Mouse (Mus musculus): Measurements from ENCODE around the gene Hectd2. TPM values are rescaled to one million over a fixed set of nuclear protein-coding genes. Genes with fewer than 3 reads are reported as not detected.

The Hectd2 gene
- polyA plus RNA-seq, 1 experiment from 2014 or later: 6.8 TPM

DNA sequence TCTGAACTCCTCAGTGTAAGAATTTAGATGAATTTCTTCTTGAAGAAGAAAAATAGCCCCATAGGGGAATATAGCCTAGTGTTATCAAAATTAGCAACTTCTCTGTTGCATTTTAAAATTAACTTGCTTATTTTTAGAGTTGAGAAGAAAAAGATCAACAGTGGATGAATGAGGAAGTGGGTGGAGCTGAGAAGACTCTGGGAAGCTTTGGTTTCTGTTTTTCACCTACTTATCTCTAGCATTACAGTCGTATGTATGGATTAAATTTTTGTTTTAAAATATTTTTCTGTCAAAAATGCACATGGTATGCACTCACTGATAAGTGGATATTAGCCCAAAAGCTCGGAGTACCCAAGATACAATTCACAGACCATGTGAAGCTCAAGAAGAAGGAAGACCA lies 6.7 kb downstream of the Hectd2 start:
- Histone ChIP-seq H3K27me3 (ENCODE audit: control insufficient read depth, insufficient read depth, low read length) (no peaks in the 10 kb centered on the region), H3K4me1 (ENCODE audit: control insufficient read depth in 2 of 2, insufficient read depth in 2 of 2, low read length in 2 of 2) (peaks cover 0 to 13% of the 10 kb centered on the region in 2 experiments; a peak in 3 of 4 replicates), H3K9ac (ENCODE audit: low read length) (no peak overlapping the region), H3K9me3 (ENCODE audit: control insufficient read depth, low read length) (no peaks in the 10 kb centered on the region), H3K27ac (replicated peaks in 1 of 2; ENCODE audit: control insufficient read depth in 1 of 2, insufficient read depth in 1 of 2, low read depth in 2 of 2, low read length in 2 of 2) (no peak overlapping the region), H3K36me3 (ENCODE audit: control insufficient read depth, insufficient read depth, low read length) (no peaks in the 10 kb centered on the region), H3K4me3 (ENCODE audit: control insufficient read depth in 1 of 2, insufficient read depth in 1 of 2, low read depth in 1 of 2, low read length in 2 of 2) (no peak overlapping the region), H3K4me2 (ENCODE audit: low read length) (no peak overlapping the region)
- ATAC-seq (ENCODE audit: insufficient number of reproducible peaks, insufficient read depth, low FRiP score, low read depth): no peak
- 38% methylated on average over 2 of the region's 2 CpGs for WGBS

DNA sequence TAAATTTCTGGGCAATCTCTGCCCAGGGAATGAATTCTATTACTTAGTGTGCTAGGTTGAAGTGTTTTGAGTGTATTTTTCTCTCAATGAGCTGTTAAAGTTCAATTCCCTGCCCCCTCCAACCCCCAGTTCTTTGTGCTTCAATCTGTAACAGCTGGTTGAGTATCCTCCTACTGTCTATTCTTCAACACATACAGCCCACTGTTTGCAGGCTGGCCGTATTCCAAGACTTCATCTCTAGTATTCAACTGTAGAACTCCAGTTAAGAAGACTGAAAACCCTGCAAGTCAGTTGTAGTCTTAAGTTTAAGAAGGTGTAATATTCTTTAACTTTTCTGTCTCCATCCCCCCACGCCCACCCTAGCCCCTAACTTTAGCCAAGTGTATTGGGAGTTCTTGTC lies 10.0 kb downstream of the Hectd2 start:
- ATAC-seq (ENCODE audit: insufficient number of reproducible peaks, insufficient read depth, low FRiP score, low read depth): no peak
- Histone ChIP-seq H3K9me3 (ENCODE audit: control insufficient read depth, low read length) (no peaks in the 10 kb centered on the region), H3K4me1 (ENCODE audit: control insufficient read depth in 2 of 2, insufficient read depth in 2 of 2, low read length in 2 of 2) (peaks cover 0 to 11% of the 10 kb centered on the region in 2 experiments; a peak in 3 of 4 replicates), H3K9ac (ENCODE audit: low read length) (no peak overlapping the region), H3K36me3 (ENCODE audit: control insufficient read depth, insufficient read depth, low read length) (no peaks in the 10 kb centered on the region), H3K27me3 (ENCODE audit: control insufficient read depth, insufficient read depth, low read length) (no peaks in the 10 kb centered on the region), H3K4me3 (ENCODE audit: control insufficient read depth in 1 of 2, insufficient read depth in 1 of 2, low read depth in 1 of 2, low read length in 2 of 2) (no peak overlapping the region), H3K27ac (replicated peaks in 1 of 2; ENCODE audit: control insufficient read depth in 1 of 2, insufficient read depth in 1 of 2, low read depth in 2 of 2, low read length in 2 of 2) (no peak overlapping the region), H3K4me2 (ENCODE audit: low read length) (no peak overlapping the region)
- WGBS: 70% methylated on average over 2 of the region's 2 CpGs

DNA sequence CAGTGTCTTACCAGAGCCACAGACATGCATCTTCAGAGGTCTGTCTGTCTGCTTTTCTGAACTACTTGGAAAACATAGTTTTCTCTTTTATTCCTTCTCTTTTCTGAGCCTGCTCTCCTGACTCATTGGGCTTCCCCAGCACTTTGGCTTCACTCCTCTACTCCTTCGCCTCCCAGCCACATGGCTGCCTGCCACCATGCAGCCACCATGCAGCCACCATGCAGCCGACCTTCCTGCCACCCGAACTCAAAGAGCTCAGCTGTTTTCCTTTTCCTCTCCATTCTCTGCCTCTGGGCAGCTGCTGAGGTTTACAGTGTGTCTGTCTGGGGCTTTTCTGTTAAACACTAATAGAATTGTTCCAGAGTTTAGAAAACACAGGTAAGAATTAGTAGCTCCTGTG lies 19.5 kb downstream of the Hectd2 start:
- no peak overlapping the region for H3K4me3 ChIP-seq (ENCODE audit: control insufficient read depth in 1 of 2, insufficient read depth in 1 of 2, low read depth in 1 of 2, low read length in 2 of 2)
- 59% methylated on average over 3 of the region's 3 CpGs for WGBS
- ATAC-seq (ENCODE audit: insufficient number of reproducible peaks, insufficient read depth, low FRiP score, low read depth): no peak
- H3K27ac ChIP-seq (replicated peaks in 1 of 2; ENCODE audit: control insufficient read depth in 1 of 2, insufficient read depth in 1 of 2, low read depth in 2 of 2, low read length in 2 of 2): no peak overlapping the region
- no peak overlapping the region for H3K4me2 ChIP-seq (ENCODE audit: low read length)
- H3K4me1 ChIP-seq (ENCODE audit: control insufficient read depth in 2 of 2, insufficient read depth in 2 of 2, low read length in 2 of 2): peaks cover 0 to 10% of the 10 kb centered on the region in 2 experiments; a peak in 1 of 4 replicates
- H3K9ac ChIP-seq (ENCODE audit: low read length): no peak overlapping the region
- H3K9me3 ChIP-seq (ENCODE audit: control insufficient read depth, low read length): no peaks in the 10 kb centered on the region
- H3K27me3 ChIP-seq (ENCODE audit: control insufficient read depth, insufficient read depth, low read length): no peaks in the 10 kb centered on the region
- H3K36me3 ChIP-seq (ENCODE audit: control insufficient read depth, insufficient read depth, low read length): no peaks in the 10 kb centered on the region

DNA sequence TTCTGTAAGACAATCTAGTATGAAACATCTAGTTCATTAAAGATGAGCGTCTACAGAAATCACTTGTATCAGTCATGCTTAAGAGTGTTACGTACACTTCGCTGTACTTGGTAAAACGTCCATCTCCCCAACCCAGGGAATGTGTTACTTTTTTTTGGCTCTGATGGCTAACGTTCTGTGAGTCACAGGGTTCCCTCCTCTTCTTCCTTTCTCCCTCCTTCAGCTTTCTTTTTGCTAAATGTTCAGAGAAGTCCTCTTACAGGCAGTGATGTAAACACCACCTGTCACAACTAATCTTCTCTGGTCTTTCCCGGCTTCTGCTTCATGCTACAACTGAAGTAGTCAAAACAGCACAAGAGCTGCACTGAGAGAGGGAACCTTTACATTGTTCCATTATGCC lies 20.7 kb downstream of the Hectd2 start:
- H3K9ac ChIP-seq (ENCODE audit: low read length): no peak overlapping the region
- no peak overlapping the region for H3K27ac ChIP-seq (replicated peaks in 1 of 2; ENCODE audit: control insufficient read depth in 1 of 2, insufficient read depth in 1 of 2, low read depth in 2 of 2, low read length in 2 of 2)
- no peaks in the 10 kb centered on the region for H3K27me3 ChIP-seq (ENCODE audit: control insufficient read depth, insufficient read depth, low read length)
- H3K36me3 ChIP-seq (ENCODE audit: control insufficient read depth, insufficient read depth, low read length): no peaks in the 10 kb centered on the region
- peaks cover 0 to 14% of the 10 kb centered on the region in 2 experiments; a peak in 2 of 4 replicates for H3K4me1 ChIP-seq (ENCODE audit: control insufficient read depth in 2 of 2, insufficient read depth in 2 of 2, low read length in 2 of 2)
- H3K4me2 ChIP-seq (ENCODE audit: low read length): no peak overlapping the region
- H3K9me3 ChIP-seq (ENCODE audit: control insufficient read depth, low read length): no peaks in the 10 kb centered on the region
- no peak overlapping the region for H3K4me3 ChIP-seq (ENCODE audit: control insufficient read depth in 1 of 2, insufficient read depth in 1 of 2, low read depth in 1 of 2, low read length in 2 of 2)
- ATAC-seq (ENCODE audit: insufficient number of reproducible peaks, insufficient read depth, low FRiP score, low read depth): no peak
- 83% methylated on average over 6 of the region's 6 CpGs for WGBS

DNA sequence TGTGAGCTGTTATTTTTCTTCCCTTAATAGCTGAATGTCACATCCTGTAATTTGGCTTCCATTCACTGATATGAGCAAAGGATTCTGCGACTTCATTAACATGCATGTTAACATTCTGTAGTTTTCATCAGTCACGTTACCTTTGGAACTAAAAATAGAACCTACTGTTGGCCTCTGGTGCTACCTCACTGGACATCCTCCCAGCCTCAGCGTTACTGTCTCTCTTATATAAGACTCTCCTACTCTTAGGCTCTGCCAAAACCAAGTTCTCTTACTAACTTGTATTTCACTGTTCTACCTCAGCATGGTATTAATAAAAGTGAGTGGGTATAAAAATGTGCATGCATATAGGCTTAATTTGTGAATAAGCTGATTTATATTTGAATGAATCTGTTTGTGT lies 26.4 kb downstream of the Hectd2 start:
- WGBS: 18% methylated on average over 3 of the region's 3 CpGs

DNA sequence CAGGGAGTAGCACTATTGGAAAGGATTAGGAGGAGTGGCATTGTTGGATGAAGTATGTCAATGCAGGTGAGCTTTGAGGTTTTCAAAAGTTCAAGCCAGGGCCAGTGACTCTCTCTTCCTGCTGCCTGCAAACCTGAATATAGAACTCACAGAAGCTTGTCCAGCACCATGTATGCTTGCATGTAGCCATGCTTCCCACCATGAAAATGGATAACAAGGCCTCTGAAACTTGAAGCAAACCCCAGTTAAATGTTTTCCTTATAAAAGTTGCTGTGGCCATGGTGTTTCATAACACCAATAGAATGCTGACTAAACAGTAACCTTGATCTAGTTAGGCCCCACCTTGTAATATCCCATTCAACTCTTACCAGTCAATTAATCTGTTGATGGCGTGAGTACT lies 27.7 kb downstream of the Hectd2 start:
- WGBS: 96% methylated on average over 1 of the region's 1 CpGs
- no peak for ATAC-seq (ENCODE audit: insufficient number of reproducible peaks, insufficient read depth, low FRiP score, low read depth)
- no peaks in the 10 kb centered on the region for H3K27me3 ChIP-seq (ENCODE audit: control insufficient read depth, insufficient read depth, low read length)

More for the DNA sequence above, 26.4 kb downstream of the Hectd2 start:
- Histone ChIP-seq H3K4me2 (ENCODE audit: low read length) (peak overlapping the region; percentile 8; the same call in 1 of the 2 replicates), H3K9ac (ENCODE audit: low read length) (no peak overlapping the region), H3K36me3 (ENCODE audit: control insufficient read depth, insufficient read depth, low read length) (no peaks in the 10 kb centered on the region), H3K27me3 (ENCODE audit: control insufficient read depth, insufficient read depth, low read length) (no peaks in the 10 kb centered on the region), H3K4me3 (ENCODE audit: control insufficient read depth in 1 of 2, insufficient read depth in 1 of 2, low read depth in 1 of 2, low read length in 2 of 2) (no peak overlapping the region), H3K9me3 (ENCODE audit: control insufficient read depth, low read length) (no peaks in the 10 kb centered on the region), H3K27ac (replicated peaks in 1 of 2; ENCODE audit: control insufficient read depth in 1 of 2, insufficient read depth in 1 of 2, low read depth in 2 of 2, low read length in 2 of 2) (0 out of 4 replicates have a peak overlapping the region, but pooled peaks of 1 of the 2 experiments have one; percentile 8), H3K4me1 (ENCODE audit: control insufficient read depth in 2 of 2, insufficient read depth in 2 of 2, low read length in 2 of 2) (peaks cover 0 to 11% of the 10 kb centered on the region in 2 experiments; a peak in 2 of 4 replicates)
- ATAC-seq (ENCODE audit: insufficient number of reproducible peaks, insufficient read depth, low FRiP score, low read depth): no peak

DNA sequence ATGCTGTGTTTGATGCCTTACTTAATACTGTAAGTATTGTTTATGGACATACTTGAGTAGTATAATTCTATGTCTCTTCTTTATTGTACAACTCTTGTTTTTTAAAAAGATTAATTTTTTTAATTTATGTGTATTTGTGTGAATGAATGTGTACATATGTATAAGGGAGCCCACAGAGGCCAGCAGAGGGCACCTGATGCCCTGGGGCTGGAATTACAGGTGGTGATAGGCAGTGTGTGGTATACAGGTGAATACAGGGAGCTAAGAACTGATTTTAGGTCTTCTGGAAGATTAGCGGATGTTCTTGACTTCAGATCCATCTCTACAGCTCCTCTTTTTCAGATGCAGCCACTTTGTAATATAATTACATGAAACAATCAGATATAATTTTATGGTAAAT lies 31.1 kb downstream of the Hectd2 start:
- Histone ChIP-seq H3K4me2 (ENCODE audit: low read length) (no peak overlapping the region), H3K4me1 (ENCODE audit: control insufficient read depth in 2 of 2, insufficient read depth in 2 of 2, low read length in 2 of 2) (peaks cover 0 to 5% of the 10 kb centered on the region in 2 experiments; a peak in 2 of 4 replicates), H3K27ac (replicated peaks in 1 of 2; ENCODE audit: control insufficient read depth in 1 of 2, insufficient read depth in 1 of 2, low read depth in 2 of 2, low read length in 2 of 2) (no peak overlapping the region), H3K27me3 (ENCODE audit: control insufficient read depth, insufficient read depth, low read length) (no peaks in the 10 kb centered on the region), H3K9ac (ENCODE audit: low read length) (no peak overlapping the region), H3K36me3 (ENCODE audit: control insufficient read depth, insufficient read depth, low read length) (peaks cover 10% of the 10 kb centered on the region; the same call in 1 of the 2 replicates), H3K9me3 (ENCODE audit: control insufficient read depth, low read length) (no peaks in the 10 kb centered on the region), H3K4me3 (ENCODE audit: control insufficient read depth in 1 of 2, insufficient read depth in 1 of 2, low read depth in 1 of 2, low read length in 2 of 2) (no peak overlapping the region)
- ATAC-seq (ENCODE audit: insufficient number of reproducible peaks, insufficient read depth, low FRiP score, low read depth): no peak
- WGBS: 87% methylated on average over 1 of the region's 1 CpGs

More for the DNA sequence above, 27.7 kb downstream of the Hectd2 start:
- no peaks in the 10 kb centered on the region for H3K36me3 ChIP-seq (ENCODE audit: control insufficient read depth, insufficient read depth, low read length)
- no peak overlapping the region for H3K27ac ChIP-seq (replicated peaks in 1 of 2; ENCODE audit: control insufficient read depth in 1 of 2, insufficient read depth in 1 of 2, low read depth in 2 of 2, low read length in 2 of 2)
- H3K4me2 ChIP-seq (ENCODE audit: low read length): no peak overlapping the region
- H3K4me1 ChIP-seq (ENCODE audit: control insufficient read depth in 2 of 2, insufficient read depth in 2 of 2, low read length in 2 of 2): peaks cover 0 to 11% of the 10 kb centered on the region in 2 experiments; a peak in 2 of 4 replicates
- no peaks in the 10 kb centered on the region for H3K9me3 ChIP-seq (ENCODE audit: control insufficient read depth, low read length)
- no peak overlapping the region for H3K4me3 ChIP-seq (ENCODE audit: control insufficient read depth in 1 of 2, insufficient read depth in 1 of 2, low read depth in 1 of 2, low read length in 2 of 2)
- H3K9ac ChIP-seq (ENCODE audit: low read length): no peak overlapping the region

DNA sequence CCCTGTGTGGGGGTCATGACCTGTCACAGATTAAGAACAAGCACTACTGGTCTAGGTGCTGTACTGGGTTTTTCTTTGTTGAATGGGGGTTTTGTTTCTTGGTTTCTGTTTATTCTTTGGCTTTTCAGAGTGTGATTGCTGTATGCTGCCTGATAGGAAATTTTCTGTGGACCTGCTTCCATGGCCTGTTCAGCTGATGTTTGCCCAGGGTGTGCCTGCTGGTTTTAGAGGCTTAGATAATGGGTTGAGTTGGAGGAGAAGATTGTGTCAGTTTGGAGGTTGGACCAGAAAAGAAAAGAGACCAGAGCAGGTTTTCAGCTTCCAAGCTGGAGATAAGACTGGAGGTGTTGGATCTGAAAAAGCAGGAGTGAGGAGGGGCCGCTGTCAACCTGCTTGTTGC lies 40.0 kb downstream of the Hectd2 start:
- Histone ChIP-seq H3K27me3 (ENCODE audit: control insufficient read depth, insufficient read depth, low read length) (no peaks in the 10 kb centered on the region), H3K4me1 (ENCODE audit: control insufficient read depth in 2 of 2, insufficient read depth in 2 of 2, low read length in 2 of 2) (no peaks in the 10 kb centered on the region), H3K4me3 (ENCODE audit: control insufficient read depth in 1 of 2, insufficient read depth in 1 of 2, low read depth in 1 of 2, low read length in 2 of 2) (no peak overlapping the region), H3K36me3 (ENCODE audit: control insufficient read depth, insufficient read depth, low read length) (peaks cover 2% of the 10 kb centered on the region; the same call in 1 of the 2 replicates), H3K9ac (ENCODE audit: low read length) (no peak overlapping the region), H3K9me3 (ENCODE audit: control insufficient read depth, low read length) (no peaks in the 10 kb centered on the region), H3K4me2 (ENCODE audit: low read length) (no peak overlapping the region), H3K27ac (replicated peaks in 1 of 2; ENCODE audit: control insufficient read depth in 1 of 2, insufficient read depth in 1 of 2, low read depth in 2 of 2, low read length in 2 of 2) (no peak overlapping the region)
- 52% methylated on average over 1 of the region's 1 CpGs for WGBS
- ATAC-seq (ENCODE audit: insufficient number of reproducible peaks, insufficient read depth, low FRiP score, low read depth): no peak
